Mouse (Mus musculus): ENCODE measurements around the gene Atp8b4.

GRCm38 (mm10) chr2:126508228-126508627, 7.8 kb upstream of the Atp8b4 start:
- TF ChIP-seq CTCF (IDR thresholded peaks at IDR 0.05), result no peak
- TF ChIP-seq EP300 (IDR thresholded peaks at IDR 0.05), result no peak
